Mouse (Mus musculus) heart, adult 2 months (tissue): ENCODE data around the gene Arhgap24.

ENCODE experiments used
- CTCF ChIP-seq: fragments of 200-600 bp; IDR thresholded peaks from 2 replicates; pipeline ENCODE4 v1.8.1; 2022; ENCODE audit warnings: antibody characterized with exemption, mild to moderate bottlenecking, moderate library complexity
- EP300 ChIP-seq: fragments of 200-500 bp; IDR thresholded peaks from 2 replicates; pipeline ENCODE4 v1.6.1; 2011; ENCODE audit warnings: low read depth, low read length, control low read depth; ENCODE audit not compliant: insufficient read depth
- POLR2A ChIP-seq: fragments of 200-500 bp; IDR thresholded peaks from 2 replicates; pipeline ENCODE4 v1.6.1; 2011; ENCODE audit warnings: mild to moderate bottlenecking, low read depth, low read length, control low read depth; ENCODE audit not compliant: insufficient read depth

DNA sequence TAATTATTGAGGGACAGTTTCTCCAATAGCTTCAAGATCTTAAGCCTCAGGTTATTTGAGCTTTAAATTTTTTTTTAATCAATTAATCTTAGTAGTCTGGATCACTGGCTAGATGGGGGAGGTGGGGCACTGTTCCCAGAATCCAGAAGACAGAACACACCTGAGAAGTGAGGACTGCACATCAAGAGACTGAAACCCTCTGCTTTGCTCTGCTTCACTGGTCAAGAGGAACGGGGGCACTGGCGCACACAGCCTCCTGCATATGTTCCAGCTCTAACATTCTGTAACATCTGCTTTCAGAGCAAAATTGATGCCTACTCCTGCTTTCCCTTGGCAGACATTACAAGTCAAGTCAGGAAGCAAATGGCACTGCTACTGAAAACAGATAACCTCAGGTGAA, 439.0 kb downstream of the Arhgap24 start:
- TF ChIP-seq POLR2A (no peak), CTCF (no peak), EP300 (no peak)
